Mouse (Mus musculus) stomach, adult 2 months (tissue): ENCODE data around the gene Olfr816. TPM values are rescaled to one million over a fixed set of nuclear protein-coding genes. Genes with fewer than 3 reads are reported as not detected.

Experiments
- polyA plus RNA-seq: library from polyadenylated mRNA; depleted of rRNA; stranded (reverse); fragments of >200 nt; gene quantifications from 2 replicates; pipeline ENCODE4 v1.2.3, GENCODE M21; 2012; rRNA removed

The Olfr816 gene
- polyA plus RNA-seq = not detected in 2 replicates

DNA sequence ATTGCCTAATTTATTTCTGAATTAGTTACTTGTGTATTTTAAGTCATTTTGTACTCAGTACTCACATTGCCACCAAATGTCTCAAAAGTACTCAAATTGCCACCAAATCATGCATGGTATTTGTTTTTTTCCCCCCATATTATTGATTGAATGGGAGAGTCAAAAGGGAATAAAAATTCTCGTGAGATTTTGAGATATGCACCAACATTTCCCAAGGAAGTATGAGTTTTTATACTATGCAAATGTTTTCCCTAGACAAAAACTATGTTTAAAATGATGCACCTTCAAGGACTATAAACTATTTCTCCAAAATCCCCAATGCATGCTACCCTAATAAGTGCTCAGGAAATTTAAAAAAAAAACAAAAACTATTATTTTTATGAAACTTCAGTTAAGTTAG is at the start of gene Olfr816:
TSS of gene Olfr816 (minus strand) at position 101 of the 400 bp plus-strand sequence.

GRCm38 (mm10) chr10:129949000-129949399 is 33.6 kb upstream of the Olfr816 start, which contains the start of gene Olfr818:
Gene Olfr818, minus strand, starts transcription at chr10:129949100.

GRCm38 (mm10) chr10:129905767-129906166 is 9.6 kb downstream of the Olfr816 start, which contains the start of gene Olfr815:
Gene Olfr815, minus strand, starts transcription at chr10:129905867.

DNA sequence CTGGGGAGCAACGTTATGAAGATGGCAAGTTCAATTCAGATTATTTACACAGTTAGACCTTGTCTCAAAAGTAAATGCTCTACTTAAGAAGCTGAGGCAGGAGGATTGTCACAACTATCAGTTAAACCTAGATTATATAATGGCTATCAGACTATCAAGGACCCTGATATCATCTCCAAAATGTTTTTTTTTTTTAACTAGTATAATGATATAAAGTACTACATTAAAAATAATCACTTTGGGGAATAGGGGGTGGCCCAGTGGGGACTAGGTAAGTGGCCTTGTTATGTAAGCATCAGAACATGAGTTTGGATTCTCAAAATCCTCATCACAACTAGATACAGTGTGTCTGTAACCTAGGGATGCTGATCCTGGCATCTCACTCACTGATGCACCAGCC is 35.6 kb downstream of the Olfr816 start, which contains the start of gene Olfr814:
TSS of gene Olfr814 (minus strand) at position 101 of the 400 bp plus-strand sequence.

Other genes starting within 250 kb of the Olfr816 start
- gene Olfr801, start 241.7 kb downstream of the Olfr816 start, polyA plus RNA-seq = not detected in 2 replicates
- not detected in 2 replicates for gene Olfr802, start 227.4 kb downstream of the Olfr816 start, polyA plus RNA-seq
- not detected in 2 replicates for gene Olfr803, start 221.3 kb downstream of the Olfr816 start, polyA plus RNA-seq
- gene Olfr804, start 212.4 kb downstream of the Olfr816 start, polyA plus RNA-seq = not detected in 2 replicates
- not detected in 2 replicates for gene Olfr805, start 186.2 kb downstream of the Olfr816 start, polyA plus RNA-seq
- gene Olfr806, start 173.7 kb downstream of the Olfr816 start, polyA plus RNA-seq = not detected in 2 replicates
- gene Olfr807, start 157.8 kb downstream of the Olfr816 start, polyA plus RNA-seq = not detected in 2 replicates
- not detected in 2 replicates for gene Olfr808, start 150.1 kb downstream of the Olfr816 start, polyA plus RNA-seq
- not detected in 2 replicates for gene Olfr809, start 141.0 kb downstream of the Olfr816 start, polyA plus RNA-seq
- gene Olfr810, start 120.7 kb downstream of the Olfr816 start, polyA plus RNA-seq = not detected in 2 replicates
- gene Olfr811, start 111.2 kb downstream of the Olfr816 start, polyA plus RNA-seq = not detected in 2 replicates
- not detected in 2 replicates for gene Olfr812, start 69.5 kb downstream of the Olfr816 start, polyA plus RNA-seq
- gene Olfr813, start 60.2 kb downstream of the Olfr816 start, polyA plus RNA-seq = not detected in 2 replicates
- not detected in 2 replicates for gene Olfr814, start 35.7 kb downstream of the Olfr816 start, polyA plus RNA-seq
- not detected in 2 replicates for gene Olfr815, start 9.7 kb downstream of the Olfr816 start, polyA plus RNA-seq
- not detected in 2 replicates for gene Olfr818, start 33.5 kb upstream of the Olfr816 start, polyA plus RNA-seq
- not detected in 2 replicates for gene Olfr819, start 51.7 kb upstream of the Olfr816 start, polyA plus RNA-seq
- not detected in 2 replicates for gene Olfr247, start 60.5 kb upstream of the Olfr816 start, polyA plus RNA-seq
- gene Gm10310, start 69.5 kb upstream of the Olfr816 start, polyA plus RNA-seq = not detected in 2 replicates
- gene Olfr820, start 97.0 kb upstream of the Olfr816 start, polyA plus RNA-seq = not detected in 2 replicates
- not detected in 2 replicates for gene Olfr821, start 114.8 kb upstream of the Olfr816 start, polyA plus RNA-seq
- gene Olfr822, start 155.6 kb upstream of the Olfr816 start, polyA plus RNA-seq = not detected in 2 replicates
- gene Olfr823, start 199.8 kb upstream of the Olfr816 start, polyA plus RNA-seq = not detected in 2 replicates
- not detected in 2 replicates for gene Olfr824, start 214.4 kb upstream of the Olfr816 start, polyA plus RNA-seq